Mouse (Mus musculus): ENCODE measurements around the gene Cc2d1a.

GRCm38 (mm10) chr8:84103601-84104000 is 44.1 kb downstream of the Cc2d1a start:
- no peak for TF ChIP-seq CTCF (IDR thresholded peaks at IDR 0.05; ENCODE audit: insufficient read depth, low read depth, low read length)
- TF ChIP-seq POLR2A (IDR thresholded peaks at IDR 0.05; ENCODE audit: insufficient read depth, low read depth, low read length): no peak
